Mouse (Mus musculus) testis, adult 2 months (tissue): ENCODE data around the gene 6430548M08Rik. TPM values are rescaled to one million over a fixed set of nuclear protein-coding genes. Genes with fewer than 3 reads are reported as not detected.

Source experiments
- H3K27ac ChIP-seq: fragments of 200-500 bp; 2 replicates; pipeline ENCODE4 v1.5.1; 2012; ENCODE audit warnings: low read depth, low read length; ENCODE audit not compliant: control insufficient read depth, insufficient read depth
- H3K27me3 ChIP-seq: fragments of 200-500 bp; 2 replicates; pipeline ENCODE4 v1.6.1; 2012; ENCODE audit warnings: mild to moderate bottlenecking, low read length, moderate library complexity; ENCODE audit not compliant: control insufficient read depth, insufficient read depth
- H3K36me3 ChIP-seq: fragments of 200-500 bp; 2 replicates; pipeline ENCODE4 v1.6.1; 2012; ENCODE audit warnings: mild to moderate bottlenecking, low read length; ENCODE audit not compliant: control insufficient read depth, insufficient read depth
- H3K4me1 ChIP-seq: fragments of 200-500 bp; 2 replicates; pipeline ENCODE4 v1.6.1; 2012; ENCODE audit warnings: low read length; ENCODE audit not compliant: control insufficient read depth, insufficient read depth
- H3K4me3 ChIP-seq: fragments of 200-500 bp; 2 replicates; pipeline ENCODE4 v1.5.1; 2012; ENCODE audit warnings: low read depth, mild to moderate bottlenecking, low read length, moderate library complexity, mixed read lengths; ENCODE audit not compliant: control insufficient read depth
- CTCF ChIP-seq: fragments of 200-500 bp; IDR thresholded peaks from 2 replicates; pipeline ENCODE4 v1.5.1; 2012; ENCODE audit warnings: low read depth, mild to moderate bottlenecking, inconsistent platforms, low read length, moderate library complexity; ENCODE audit not compliant: control insufficient read depth, insufficient read depth, insufficient replicate concordance
- POLR2A ChIP-seq: fragments of 200-500 bp; IDR thresholded peaks from 2 replicates; pipeline ENCODE4 v1.6.1; 2012; ENCODE audit warnings: low read depth, mild to moderate bottlenecking, inconsistent platforms, low read length, moderate library complexity; ENCODE audit not compliant: control insufficient read depth
- polyA plus RNA-seq: library from polyadenylated mRNA; depleted of rRNA; stranded (reverse); fragments of >200 nt; gene quantifications from 2 replicates; pipeline ENCODE4 v1.2.3, GENCODE M21; 2012

Gene 6430548M08Rik
- polyA plus RNA-seq, 1 experiment: 19.8 TPM

DNA sequence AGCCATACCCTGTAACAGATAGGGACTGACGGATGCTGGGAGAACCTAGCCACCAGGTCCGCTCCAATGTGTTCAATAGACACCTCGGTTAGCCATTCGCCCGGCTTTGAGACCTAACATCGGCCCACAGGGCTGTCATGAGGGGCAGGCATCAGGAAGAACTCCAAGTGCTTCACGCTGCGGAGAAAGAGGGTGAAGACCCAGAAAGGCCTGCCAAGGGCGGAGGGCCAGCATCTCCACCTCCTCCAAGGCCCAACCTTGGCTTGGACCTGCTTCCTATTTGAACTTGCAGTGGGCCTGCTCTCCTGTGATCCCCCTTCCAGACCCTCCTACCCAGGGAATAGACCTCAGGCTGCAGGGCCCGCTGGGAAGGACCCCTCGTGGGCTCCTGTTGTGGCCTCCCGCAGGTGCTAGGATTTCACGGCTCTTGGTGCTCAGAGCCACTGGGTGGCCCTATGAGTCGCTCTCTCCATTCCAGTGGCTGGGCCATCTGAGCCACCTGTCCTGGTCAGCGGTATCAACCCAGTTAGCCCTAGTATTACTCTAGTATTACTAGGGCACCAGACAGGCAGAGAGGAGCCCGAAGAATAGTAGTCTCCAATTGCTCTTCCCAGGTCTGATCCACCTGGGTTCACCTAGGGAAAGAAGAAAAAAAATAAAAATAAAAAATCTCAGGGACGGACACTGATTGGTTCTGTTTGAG is 76.3 kb downstream of the 6430548M08Rik start:
- H3K27ac ChIP-seq: no peak overlapping the region
- H3K4me3 ChIP-seq: no peak overlapping the region

DNA sequence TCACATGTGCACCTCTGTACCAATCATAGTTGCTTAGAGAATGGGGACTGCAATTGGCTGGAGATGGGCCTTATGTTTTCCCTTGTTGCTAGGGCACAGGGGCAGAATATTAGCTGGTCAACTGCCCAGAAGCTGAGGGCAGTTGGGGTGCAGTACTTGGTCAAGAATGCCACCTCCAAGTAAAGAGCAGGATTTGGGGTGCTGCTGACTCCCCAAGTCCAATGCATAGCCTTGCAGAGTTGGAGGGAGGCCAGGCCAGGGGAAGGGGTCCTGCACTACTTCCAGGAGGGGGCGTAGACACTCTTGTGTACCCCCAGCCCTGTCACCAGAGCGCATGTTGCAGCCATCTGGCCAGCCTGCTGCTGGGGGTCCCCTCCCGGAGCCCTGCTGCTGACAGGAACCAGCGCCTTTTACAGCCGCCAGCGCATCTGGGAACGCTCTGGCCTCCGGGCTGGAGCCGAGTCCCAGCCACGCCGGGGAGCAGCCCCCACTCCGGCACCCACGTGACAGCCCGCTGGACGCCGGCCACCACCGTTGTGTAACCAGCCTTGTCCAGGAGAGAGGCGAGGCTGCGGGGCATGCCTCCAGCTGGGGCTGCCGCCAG is 77.0 kb downstream of the 6430548M08Rik start:
- peaks cover 12% of the 10 kb centered on the region for H3K4me1 ChIP-seq
- no peaks in the 10 kb centered on the region for H3K27me3 ChIP-seq
- H3K36me3 ChIP-seq: no peaks in the 10 kb centered on the region
- no peak overlapping the region for H3K4me3 ChIP-seq
- peak overlapping the region; percentile 54; the same call in 1 of the 2 replicates for H3K27ac ChIP-seq
- TF ChIP-seq POLR2A: no peak
- TF ChIP-seq CTCF: no peak

More for the DNA sequence above, 76.3 kb downstream of the 6430548M08Rik start:
- Histone ChIP-seq H3K27me3 (no peaks in the 10 kb centered on the region), H3K4me1 (peaks cover 13% of the 10 kb centered on the region), H3K36me3 (no peaks in the 10 kb centered on the region)
- no peak for TF ChIP-seq CTCF
- TF ChIP-seq POLR2A: no peak

DNA sequence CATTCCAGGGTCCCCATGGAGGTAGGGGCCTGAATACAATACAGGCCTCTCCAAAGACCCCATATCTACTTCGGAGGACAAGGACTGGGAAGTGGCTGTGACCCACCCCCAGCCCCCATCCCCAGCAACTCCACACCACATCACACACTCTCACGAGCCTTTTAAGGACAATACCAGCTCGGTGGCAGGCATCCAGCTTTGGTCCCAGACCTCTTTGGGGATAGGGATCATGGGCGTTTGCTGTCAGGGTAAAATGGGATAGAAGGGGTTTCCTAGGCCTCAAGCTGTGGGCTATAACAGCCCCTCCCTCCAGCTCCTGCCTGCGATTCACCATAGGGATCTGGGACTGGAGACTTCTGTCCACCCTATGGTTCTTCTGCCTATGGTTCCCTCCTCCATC is 77.7 kb downstream of the 6430548M08Rik start:
- Histone ChIP-seq H3K27me3 (no peaks in the 10 kb centered on the region), H3K4me1 (peaks cover 9% of the 10 kb centered on the region), H3K36me3 (no peaks in the 10 kb centered on the region), H3K27ac (no peak overlapping the region), H3K4me3 (no peak overlapping the region)
- TF ChIP-seq POLR2A: no peak
- TF ChIP-seq CTCF: no peak

DNA sequence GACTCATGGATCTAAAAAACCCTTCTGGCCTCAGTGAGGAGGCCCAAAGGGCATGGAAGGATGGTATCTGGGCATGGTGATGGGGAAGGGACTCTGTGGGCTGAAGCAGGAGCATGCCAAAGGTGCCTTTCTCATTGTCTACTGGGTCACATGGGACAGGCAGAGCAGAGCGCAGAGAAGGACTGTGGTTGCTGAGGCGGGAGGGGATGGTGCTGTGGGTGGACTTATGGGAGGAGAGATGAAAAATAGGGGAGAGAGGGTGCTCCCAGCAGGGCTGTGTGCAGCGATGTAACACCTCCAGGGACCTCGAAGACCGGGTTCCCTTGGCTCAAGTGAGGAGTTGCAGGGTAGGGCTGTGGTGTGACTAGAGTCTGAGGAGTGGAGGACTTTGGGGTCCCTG is 78.2 kb downstream of the 6430548M08Rik start:
- no peaks in the 10 kb centered on the region for H3K36me3 ChIP-seq
- no peaks in the 10 kb centered on the region for H3K27me3 ChIP-seq
- TF ChIP-seq POLR2A: no peak
- TF ChIP-seq CTCF: no peak
- no peak overlapping the region for H3K27ac ChIP-seq
- peaks cover 9% of the 10 kb centered on the region for H3K4me1 ChIP-seq
- no peak overlapping the region for H3K4me3 ChIP-seq

DNA sequence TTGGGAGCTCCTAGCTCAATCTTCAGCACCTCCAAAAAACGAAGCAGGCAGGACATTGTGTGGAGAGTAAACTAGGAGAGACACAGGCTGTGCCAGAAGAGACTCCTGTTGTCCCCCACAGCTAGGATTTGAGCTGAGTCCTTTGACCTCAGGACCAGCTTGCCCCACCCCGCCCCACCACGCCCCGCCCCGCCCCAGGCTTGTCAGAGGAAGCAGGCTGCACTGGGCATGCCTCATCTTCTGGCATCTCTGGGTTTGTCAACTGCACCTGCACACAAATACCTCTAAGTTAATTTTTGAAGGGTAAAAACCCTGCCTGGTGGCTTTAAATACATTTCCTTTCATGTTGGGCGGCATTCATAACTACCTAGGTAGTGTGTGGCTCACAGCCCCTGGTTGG is 87.4 kb downstream of the 6430548M08Rik start:
- peaks cover 6% of the 10 kb centered on the region for H3K4me1 ChIP-seq
- no peaks in the 10 kb centered on the region for H3K36me3 ChIP-seq
- no peaks in the 10 kb centered on the region for H3K27me3 ChIP-seq
- no peak overlapping the region for H3K4me3 ChIP-seq
- TF ChIP-seq POLR2A (no peak), CTCF (no peak)
- no peak overlapping the region for H3K27ac ChIP-seq

DNA sequence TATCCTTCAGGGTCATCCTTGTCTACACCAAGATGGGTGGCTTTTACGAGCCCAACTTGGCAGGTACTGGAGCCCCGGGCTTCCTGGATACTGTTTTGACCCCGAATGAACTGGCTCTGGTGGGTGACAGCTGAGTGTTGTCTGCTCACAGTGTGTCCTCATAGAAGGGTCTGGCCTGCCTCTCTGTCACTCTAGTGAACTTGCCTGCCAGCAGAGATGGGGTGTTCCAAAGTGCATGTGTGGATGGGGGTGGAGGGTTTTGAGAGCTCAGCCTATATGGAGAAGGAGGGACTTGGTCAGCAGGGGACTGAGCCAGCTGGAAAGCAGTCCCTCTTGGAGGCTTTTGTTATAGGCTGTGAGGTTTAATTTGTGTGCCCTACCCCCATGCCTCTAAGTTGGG is 88.6 kb downstream of the 6430548M08Rik start:
- TF ChIP-seq POLR2A (no peak), CTCF (no peak)
- Histone ChIP-seq H3K4me3 (no peak overlapping the region), H3K4me1 (peaks cover 6% of the 10 kb centered on the region), H3K27ac (no peak overlapping the region), H3K36me3 (no peaks in the 10 kb centered on the region), H3K27me3 (no peaks in the 10 kb centered on the region)

DNA sequence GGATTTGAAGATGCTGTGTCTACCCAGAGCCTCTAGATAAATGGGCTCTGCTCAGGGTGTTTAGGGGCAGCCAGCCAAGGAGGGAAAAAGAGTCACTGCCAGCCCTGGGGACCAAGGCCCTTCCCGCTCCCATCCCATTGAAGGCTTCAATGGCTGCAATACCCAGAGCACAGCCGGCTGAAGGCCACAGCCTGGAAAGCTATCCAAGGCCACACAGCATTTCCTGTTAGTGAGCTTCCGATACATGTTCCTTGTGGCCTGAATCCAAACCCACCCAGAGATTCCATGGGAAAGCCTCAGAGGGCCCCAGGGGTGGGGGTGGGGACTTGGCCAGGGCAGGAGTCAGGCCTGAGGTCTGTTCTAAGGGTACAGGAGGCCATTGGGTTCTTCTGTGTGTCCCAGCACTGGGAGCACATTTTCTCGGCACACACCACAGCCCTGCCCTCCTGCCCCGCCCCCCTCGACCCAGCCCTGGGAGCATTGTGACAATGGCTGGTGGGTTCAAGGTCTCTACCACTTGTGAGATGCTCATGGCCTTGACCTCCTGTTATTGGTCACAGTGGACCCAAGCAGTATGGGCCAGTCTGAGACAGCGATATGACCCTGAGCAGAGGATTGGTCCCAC is 90.9 kb downstream of the 6430548M08Rik start:
- Histone ChIP-seq H3K4me1 (peaks cover 9% of the 10 kb centered on the region), H3K27ac (no peak overlapping the region), H3K36me3 (no peaks in the 10 kb centered on the region), H3K4me3 (peak overlapping the region; percentile 46), H3K27me3 (no peaks in the 10 kb centered on the region)
- TF ChIP-seq CTCF: no peak
- no peak; the same call in 1 of the 2 replicates for TF ChIP-seq POLR2A
